Mouse (Mus musculus) kidney, postnatal 4 days (tissue): ENCODE data around the gene Ankzf1.
"Not testable (repeated sequence)": the region's sequence is repeated elsewhere in the genome, so short reads cannot be mapped to it uniquely, and the experiment has no call there.

Experiments
- DNase-seq, 2 experiments: peaks; one replicate each; pipeline ENCODE4 v3.0.0; 2021; ENCODE audit warnings: mixed read lengths in 2 of 2

Gene Ankzf1

GRCm38 (mm10) chr1:75227653-75228052 is 35.7 kb downstream of the Ankzf1 start:
- DNase-seq = no peak

- DNase-seq = no peak
Observed at GRCm38 (mm10) chr1:75229158-75229557, 37.2 kb downstream of the Ankzf1 start.

GRCm38 (mm10) chr1:75230335-75230994 is 38.5 kb downstream of the Ankzf1 start:
- no peak for DNase-seq

GRCm38 (mm10) chr1:75231224-75231623 is 39.3 kb downstream of the Ankzf1 start:
- no peak for DNase-seq

- DNase-seq = no peak
Observed at GRCm38 (mm10) chr1:75231664-75232152, 39.8 kb downstream of the Ankzf1 start, which contains the start of gene A630095N17Rik. Gene A630095N17Rik (minus strand): TSS chr1:75232102.

GRCm38 (mm10) chr1:75232489-75232888 is 40.5 kb downstream of the Ankzf1 start:
- not testable (repeated sequence) for DNase-seq

GRCm38 (mm10) chr1:75234606-75235005 is 42.7 kb downstream of the Ankzf1 start:
- DNase-seq = peak; percentile 76 to 82

GRCm38 (mm10) chr1:75236117-75237050 is 44.4 kb downstream of the Ankzf1 start, which contains the start of gene Dnajb2:
Gene Dnajb2 (plus strand): TSS chr1:75236406.
- peak; percentile 86 to 92 for DNase-seq

- DNase-seq = no peak
Observed at GRCm38 (mm10) chr1:75239591-75239990, 47.6 kb downstream of the Ankzf1 start.

- no peak for DNase-seq
Observed at GRCm38 (mm10) chr1:75243411-75243810, 51.5 kb downstream of the Ankzf1 start.

GRCm38 (mm10) chr1:75244175-75244826 is 52.4 kb downstream of the Ankzf1 start:
- no peak for DNase-seq

- DNase-seq = peak; percentile 60 to 68
Observed at GRCm38 (mm10) chr1:75244836-75245235, 52.9 kb downstream of the Ankzf1 start.

GRCm38 (mm10) chr1:75247071-75247930 is 55.4 kb downstream of the Ankzf1 start:
- no peak for DNase-seq

GRCm38 (mm10) chr1:75248041-75248772 is 56.3 kb downstream of the Ankzf1 start:
- DNase-seq = peak in 1 of 2 experiments; percentile 49
